Mouse (Mus musculus) myocyte (in vitro differentiated cells): ENCODE data around the gene Rnf19b. TPM values are rescaled to one million over a fixed set of nuclear protein-coding genes. Genes with fewer than 3 reads are reported as not detected.

Experiments
- H3K27me3 ChIP-seq: one replicate; pipeline ENCODE4 v1.6.1; 2011; ENCODE audit not compliant: control insufficient read depth, insufficient read depth, insufficient read length
- H3K36me3 ChIP-seq: one replicate; pipeline ENCODE4 v1.6.1; 2011; ENCODE audit not compliant: control insufficient read depth, insufficient read depth
- H3K4me2 ChIP-seq: one replicate; pipeline ENCODE4 v1.6.1; 2011; ENCODE audit warnings: low read depth, control low read depth
- H3K4me3 ChIP-seq: one replicate; pipeline ENCODE4 v1.5.1; 2011; ENCODE audit warnings: mild to moderate bottlenecking, control low read depth, moderate library complexity
- H3K79me2 ChIP-seq: one replicate; pipeline ENCODE4 v1.6.1; 2011; ENCODE audit not compliant: control insufficient read depth, insufficient read depth
- H3ac ChIP-seq: one replicate; pipeline ENCODE4 v1.6.1; 2011; ENCODE audit not compliant: control insufficient read depth, insufficient read length
- CEBPB ChIP-seq: IDR thresholded peaks from 2 replicates; pipeline ENCODE4 v1.6.1; 2011; ENCODE audit warnings: mild to moderate bottlenecking, moderate library complexity; ENCODE audit not compliant: poor library complexity, insufficient read depth, severe bottlenecking
- E2F4 ChIP-seq: IDR thresholded peaks from one replicate; pipeline ENCODE4 v1.6.1; 2011; ENCODE audit warnings: mild to moderate bottlenecking, control low read depth, moderate library complexity; ENCODE audit not compliant: insufficient read depth
- MAX ChIP-seq: IDR thresholded peaks from one replicate; pipeline ENCODE4 v1.6.1; 2011; ENCODE audit warnings: low read depth, mild to moderate bottlenecking, control low read depth
- MYOD1 ChIP-seq, 3 experiments: IDR thresholded peaks; one replicate each; pipeline ENCODE4 v1.6.1; 2011; ENCODE audit warnings: control low read depth in 2 of 3, low read depth in 2 of 3, mild to moderate bottlenecking in 2 of 3, moderate library complexity in 1 of 3; ENCODE audit not compliant: insufficient read length in 2 of 3, control insufficient read depth in 1 of 3
- MYOG ChIP-seq, 3 experiments: IDR thresholded peaks; one replicate each; pipeline ENCODE4 v1.6.1; 2011; ENCODE audit warnings: control low read depth in 2 of 3, low read depth in 2 of 3, mild to moderate bottlenecking in 2 of 3; ENCODE audit not compliant: insufficient read length in 2 of 3, control insufficient read depth in 1 of 3, insufficient read depth in 1 of 3
- POLR2A ChIP-seq: IDR thresholded peaks from one replicate; pipeline ENCODE4 v1.6.1; 2011; ENCODE audit warnings: low read depth, mild to moderate bottlenecking, control low read depth, moderate library complexity; ENCODE audit not compliant: insufficient read length
- POLR2AphosphoS2 ChIP-seq: IDR thresholded peaks from one replicate; pipeline ENCODE4 v1.6.1; 2011; ENCODE audit warnings: low read depth, control low read depth; ENCODE audit not compliant: insufficient read length
- REST ChIP-seq: IDR thresholded peaks from one replicate; pipeline ENCODE4 v1.6.1; 2011; ENCODE audit warnings: mild to moderate bottlenecking, control low read depth, moderate library complexity; ENCODE audit not compliant: insufficient read depth, insufficient read length
- SRF ChIP-seq: IDR thresholded peaks from one replicate; pipeline ENCODE4 v1.6.1; 2011; ENCODE audit warnings: low read depth; ENCODE audit not compliant: control insufficient read depth, insufficient read length
- TCF12 ChIP-seq: IDR thresholded peaks from one replicate; pipeline ENCODE4 v1.6.1; 2011; ENCODE audit warnings: mild to moderate bottlenecking, control low read depth; ENCODE audit not compliant: poor library complexity, insufficient read depth, severe bottlenecking
- TCF3 ChIP-seq: IDR thresholded peaks from one replicate; pipeline ENCODE4 v1.6.1; 2011; ENCODE audit warnings: low read depth, control low read depth; ENCODE audit not compliant: insufficient read length
- USF1 ChIP-seq: IDR thresholded peaks from one replicate; pipeline ENCODE4 v1.6.1; 2011; ENCODE audit warnings: low read depth, mild to moderate bottlenecking, control low read depth, moderate library complexity
- polyA plus RNA-seq: library from polyadenylated mRNA; unstranded; fragments of >200 nt; fragmentation: generic; extraction: Trizol; gene quantifications from one replicate; pipeline ENCODE4 v1.2.1, GENCODE M21; 2012; ENCODE audit warnings: missing spikeins

Rnf19b gene
- polyA plus RNA-seq, 1 experiment, result 49.3 TPM

DNA sequence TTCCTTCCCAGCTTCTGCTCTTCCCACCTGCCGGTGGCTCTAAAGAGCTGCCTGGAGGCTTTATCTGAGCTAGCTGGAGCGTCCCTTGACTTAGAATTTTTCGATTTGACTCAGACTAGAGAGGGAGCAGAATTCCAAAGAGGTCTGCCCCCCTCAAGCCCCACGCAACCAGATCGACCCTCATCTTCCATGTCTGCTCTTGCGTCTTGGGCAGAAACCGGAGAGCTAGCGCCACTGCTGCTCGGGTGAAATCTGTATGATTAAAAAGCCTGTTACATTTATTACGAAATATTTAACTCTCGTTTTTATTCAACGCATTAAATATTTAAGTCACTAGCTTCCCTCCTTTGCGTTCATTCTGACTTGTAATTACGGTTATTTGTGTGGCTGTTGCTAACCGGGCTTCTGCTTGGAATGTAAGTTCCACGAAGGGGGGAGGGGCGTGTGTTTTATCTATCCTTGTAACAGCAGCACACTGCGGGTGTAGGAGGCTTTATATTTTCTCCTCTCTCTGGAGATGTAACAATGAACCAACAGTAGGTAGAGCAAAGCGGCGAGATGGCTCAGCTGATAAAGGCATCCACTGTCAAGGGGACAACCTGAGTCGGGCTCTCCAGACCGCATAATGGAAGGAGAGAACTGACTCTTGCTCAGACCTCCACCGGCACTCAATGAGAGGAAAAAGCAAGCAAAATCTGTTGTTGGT, 8.6 kb upstream of the Rnf19b start:
- TF ChIP-seq USF1 (no peak), CEBPB (no peak), SRF (no peak), MYOG (IDR thresholded peaks at IDR 0.05; ENCODE audit: control insufficient read depth in 1 of 3, insufficient read depth in 1 of 3, insufficient read length in 2 of 3, low read depth in 2 of 3) (no peak), MAX (no peak), MYOD1 (IDR thresholded peaks at IDR 0.05; ENCODE audit: control insufficient read depth in 1 of 3, insufficient read length in 2 of 3, low read depth in 2 of 3) (no peak), TCF3 (no peak), E2F4 (no peak), POLR2AphosphoS2 (no peak), REST (no peak)
- no peaks in the 10 kb centered on the region for H3K36me3 ChIP-seq
- peak overlapping the region; percentile 22 for H3ac ChIP-seq
- peak overlapping the region; percentile 22 for H3K4me3 ChIP-seq
- peak overlapping the region; percentile 90 for H3K4me2 ChIP-seq
- no peaks in the 10 kb centered on the region for H3K79me2 ChIP-seq
- H3K27me3 ChIP-seq, result peaks cover 5% of the 10 kb centered on the region

DNA sequence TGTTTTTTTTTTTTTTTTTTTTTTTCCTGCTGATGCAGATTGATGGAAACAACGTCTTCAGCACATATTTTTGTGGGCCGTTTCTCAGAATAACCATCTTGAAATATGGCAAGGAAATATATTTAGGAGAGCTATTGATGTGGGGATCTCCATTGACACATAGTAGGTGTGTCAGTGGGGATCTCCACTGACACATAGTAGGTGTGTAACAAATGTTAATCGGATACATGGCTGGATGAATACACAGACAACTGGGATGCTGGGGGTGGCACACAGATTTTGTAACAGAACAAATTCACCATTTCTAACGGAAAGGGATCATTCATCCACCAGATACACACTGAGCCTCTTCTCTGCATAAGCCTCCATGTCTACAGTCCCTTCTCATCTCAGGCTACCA, 7.7 kb upstream of the Rnf19b start:
- Histone ChIP-seq H3K4me3 (no peak overlapping the region), H3K79me2 (no peaks in the 10 kb centered on the region), H3K27me3 (peaks cover 5% of the 10 kb centered on the region), H3K4me2 (no peak overlapping the region), H3K36me3 (no peaks in the 10 kb centered on the region), H3ac (no peak overlapping the region)
- TF ChIP-seq MYOG (IDR thresholded peaks at IDR 0.05; ENCODE audit: control insufficient read depth in 1 of 3, insufficient read depth in 1 of 3, insufficient read length in 2 of 3, low read depth in 2 of 3), result no peak
- no peak for TF ChIP-seq E2F4

DNA sequence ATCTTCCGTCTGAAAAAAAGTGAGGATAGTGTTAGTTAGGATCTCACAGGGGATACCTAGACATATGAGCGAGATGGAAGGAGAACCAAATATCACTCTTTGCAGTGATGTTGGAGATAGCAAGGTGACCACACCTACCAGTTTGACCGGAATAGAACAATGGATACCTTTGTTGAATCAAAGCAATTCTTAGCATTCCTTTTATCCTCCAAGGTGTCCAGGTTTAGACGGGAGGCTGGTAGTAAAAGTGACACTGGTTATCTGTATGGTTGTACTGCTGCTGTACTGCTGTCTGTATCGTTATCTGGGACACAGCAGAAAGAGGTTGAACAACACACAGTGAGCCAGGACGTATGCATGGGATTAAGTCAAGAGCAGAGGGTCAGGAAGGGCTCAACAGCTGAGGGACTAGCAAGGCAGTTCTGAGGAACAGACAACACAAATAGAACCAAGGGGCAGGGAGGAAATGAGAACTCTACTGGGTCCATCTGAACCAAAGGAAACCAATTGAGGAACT, 7.1 kb upstream of the Rnf19b start:
- Histone ChIP-seq H3K79me2 (no peaks in the 10 kb centered on the region), H3K27me3 (peaks cover 5% of the 10 kb centered on the region), H3ac (no peak overlapping the region), H3K4me2 (no peak overlapping the region), H3K4me3 (no peak overlapping the region), H3K36me3 (no peaks in the 10 kb centered on the region)
- no peak for TF ChIP-seq MAX
- TF ChIP-seq SRF, result no peak
- TF ChIP-seq REST, result no peak
- TF ChIP-seq CEBPB, result no peak
- no peak for TF ChIP-seq MYOD1 (IDR thresholded peaks at IDR 0.05; ENCODE audit: control insufficient read depth in 1 of 3, insufficient read length in 2 of 3, low read depth in 2 of 3)
- TF ChIP-seq USF1, result no peak
- no peak for TF ChIP-seq MYOG (IDR thresholded peaks at IDR 0.05; ENCODE audit: control insufficient read depth in 1 of 3, insufficient read depth in 1 of 3, insufficient read length in 2 of 3, low read depth in 2 of 3)
- no peak for TF ChIP-seq POLR2AphosphoS2
- no peak for TF ChIP-seq E2F4
- no peak for TF ChIP-seq POLR2A
- no peak for TF ChIP-seq TCF3
- no peak for TF ChIP-seq TCF12

DNA sequence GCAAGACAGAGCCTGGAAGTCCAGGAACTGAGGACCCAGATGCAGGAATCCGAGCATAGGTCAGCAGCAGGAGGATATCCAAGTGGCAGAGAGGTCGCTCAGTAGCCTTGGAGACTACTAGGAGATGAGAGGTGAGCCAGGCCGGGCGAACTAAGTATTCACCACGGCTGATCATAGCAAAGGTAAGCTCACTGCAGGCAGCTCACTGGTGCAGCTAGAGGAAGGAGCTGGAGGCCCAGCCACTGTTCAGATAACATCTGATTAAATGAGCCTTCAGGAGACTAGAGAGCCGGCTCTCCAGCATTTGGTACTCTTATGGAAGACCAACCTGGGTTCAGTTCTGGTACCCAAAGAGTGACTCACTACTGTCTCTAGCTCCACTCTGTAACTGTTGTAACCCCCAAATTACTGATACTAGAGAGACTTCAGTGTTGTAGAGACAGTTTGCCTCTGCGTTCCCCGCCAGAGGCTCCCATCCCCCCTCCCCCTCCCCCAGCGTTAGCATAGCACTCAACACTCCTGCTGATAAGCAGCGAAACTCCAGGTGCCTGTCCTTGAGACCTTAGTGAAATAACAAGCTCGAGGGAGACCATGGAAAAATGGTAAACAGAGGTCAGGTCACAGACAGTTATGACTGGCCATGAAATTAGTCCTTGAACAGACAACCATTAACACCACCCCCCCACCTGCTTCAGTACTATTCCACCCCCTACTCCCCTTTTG, 6.4 kb upstream of the Rnf19b start:
- Histone ChIP-seq H3K79me2 (no peaks in the 10 kb centered on the region), H3K27me3 (peaks cover 5% of the 10 kb centered on the region), H3K4me3 (no peak overlapping the region), H3K4me2 (no peak overlapping the region), H3ac (no peak overlapping the region), H3K36me3 (no peaks in the 10 kb centered on the region)
- TF ChIP-seq MAX, result no peak

DNA sequence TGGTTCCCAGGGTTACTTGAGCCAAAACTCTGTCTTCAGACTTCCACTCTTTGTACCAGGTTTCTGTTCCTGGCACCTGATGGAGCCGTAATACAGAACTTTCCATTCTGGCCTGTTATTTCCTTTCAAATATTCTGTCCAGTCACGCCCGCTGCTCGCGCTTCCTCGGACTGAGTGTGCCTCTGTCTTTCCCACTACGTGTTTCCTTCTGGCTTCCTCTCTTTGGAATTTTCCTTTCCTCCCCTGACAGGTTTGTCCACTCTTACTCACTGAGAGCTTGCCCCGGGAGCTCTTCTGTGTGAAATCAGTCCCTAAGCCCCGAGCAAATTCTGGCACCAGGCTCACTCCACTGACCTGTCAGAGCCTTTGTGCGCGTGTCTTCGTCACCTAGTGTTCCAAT, 3.3 kb upstream of the Rnf19b start:
- H3K79me2 ChIP-seq, result peaks cover 11% of the 10 kb centered on the region
- no peak overlapping the region for H3K4me3 ChIP-seq
- no peak overlapping the region for H3K4me2 ChIP-seq
- H3K27me3 ChIP-seq, result no peaks in the 10 kb centered on the region
- H3ac ChIP-seq, result no peak overlapping the region
- TF ChIP-seq MYOD1 (IDR thresholded peaks at IDR 0.05; ENCODE audit: control insufficient read depth in 1 of 3, insufficient read length in 2 of 3, low read depth in 2 of 3) (no peak), REST (no peak), MYOG (IDR thresholded peaks at IDR 0.05; ENCODE audit: control insufficient read depth in 1 of 3, insufficient read depth in 1 of 3, insufficient read length in 2 of 3, low read depth in 2 of 3) (no peak), CEBPB (no peak), TCF3 (no peak), MAX (no peak), E2F4 (no peak)
- no peaks in the 10 kb centered on the region for H3K36me3 ChIP-seq
